Comparison of ENCODE assay signal across 29 mouse cellular contexts in genomic region chr5:151071430-151071829, GRCm38 (mm10).
DNase-seq lines count a peak whose midpoint lies in the region; ATAC-seq and TF ChIP-seq lines count a peak whose summit lies in the region.
"Had no signal": no experiment of that assay in that cellular context is flagged by ENCODE, and none has a peak within 500 bp of the region (broad histone marks: within the 10 kb centered on the region; RNA-seq: fewer than 3 reads in every experiment).

No protein-coding gene starts in this region.

- peak; percentile 6 for DNase-seq in lung, adult 2 months
- DNase-seq in lung, postnatal 25 days (ENCODE audit: low spot score), result no peak
- no peak for DNase-seq in embryonic facial prominence, embryonic 14.5 days (ENCODE audit: low spot score)
- DNase-seq in limb, embryonic 10.5 days (ENCODE audit: low spot score), result no peak
- no peak for DNase-seq in retina, embryonic 14.5 days (ENCODE audit: low spot score)
- DNase-seq in right cerebral cortex, postnatal 10 days (ENCODE audit: low spot score in 2 of 2), result no peak
- DNase-seq: adrenal gland, adult 2 months; adrenal gland, postnatal 36 days; B cell, adult 2 months; cerebellum, adult 2 months; cerebellum, postnatal 14 days; gastrocnemius, postnatal 36 days; heart, postnatal 14 days; kidney, adult 11 months; kidney, postnatal 14 days; liver, postnatal 0 days; lung, postnatal 4 days; midbrain, embryonic 14.5 days; thymus, adult 2 months; thymus, postnatal 36 days had no signal

- H3K27ac ChIP-seq in embryonic facial prominence, embryonic 14.5 days (replicated peaks; ENCODE audit: low read depth, low read length), result no peak overlapping the region
- H3K27ac ChIP-seq in limb, embryonic 10.5 days, result peak overlapping the region; percentile 73; the same call in 1 of the 2 replicates
- H3K27ac ChIP-seq in limb, embryonic 15.5 days, result peak overlapping the region; percentile 8
- H3K27ac ChIP-seq: forebrain, embryonic 13.5 days; hindbrain, embryonic 10.5 days; hindbrain, embryonic 15.5 days; liver, embryonic 12.5 days; neural tube, embryonic 15.5 days had no signal

- H3K4me3 ChIP-seq in lung, adult 2 months (replicated peaks; ENCODE audit: extremely low read depth, low read depth, low read length), result no peak overlapping the region
- H3K4me3 ChIP-seq in embryonic facial prominence, embryonic 14.5 days (ENCODE audit: low read depth, low read length), result no peak overlapping the region
- H3K4me3 ChIP-seq in limb, embryonic 10.5 days, result no peak overlapping the region
- H3K4me3 ChIP-seq in limb, embryonic 15.5 days, result no peak overlapping the region
- H3K4me3 ChIP-seq: forebrain, embryonic 13.5 days; hindbrain, embryonic 10.5 days; hindbrain, embryonic 15.5 days; liver, embryonic 12.5 days; megakaryocyte, embryonic 14.5 days; neural tube, embryonic 15.5 days had no signal

- no peak for TF ChIP-seq POLR2A in lung, adult 2 months (IDR thresholded peaks at IDR 0.05; ENCODE audit: borderline replicate concordance, extremely low read depth, low read depth, low read length)

- no peak overlapping the region for H3K4me2 ChIP-seq in embryonic facial prominence, embryonic 14.5 days (ENCODE audit: low read depth, low read length)
- no peak overlapping the region for H3K4me2 ChIP-seq in limb, embryonic 15.5 days
- H3K4me2 ChIP-seq: forebrain, embryonic 13.5 days; hindbrain, embryonic 15.5 days; liver, embryonic 12.5 days; neural tube, embryonic 15.5 days had no signal

- H3K27me3 ChIP-seq in embryonic facial prominence, embryonic 14.5 days (replicated peaks; ENCODE audit: control insufficient read depth, insufficient read depth, low read length), result no peaks in the 10 kb centered on the region
- no peaks in the 10 kb centered on the region for H3K27me3 ChIP-seq in limb, embryonic 10.5 days (ENCODE audit: low read depth, poor library complexity, severe bottlenecking)
- no peaks in the 10 kb centered on the region for H3K27me3 ChIP-seq in limb, embryonic 15.5 days
- H3K27me3 ChIP-seq: forebrain, embryonic 13.5 days; hindbrain, embryonic 15.5 days; liver, embryonic 12.5 days; megakaryocyte, embryonic 14.5 days; neural tube, embryonic 15.5 days had no signal

- ATAC-seq in embryonic facial prominence, embryonic 14.5 days (ENCODE audit: low read depth), result 0 out of 2 replicates have a peak, but pooled peaks have one; percentile 58
- ATAC-seq in limb, embryonic 15.5 days (ENCODE audit: insufficient number of reproducible peaks, low FRiP score, low TSS enrichment, low read depth), result no peak
- ATAC-seq: activated CD4-positive, CD25-positive, alpha-beta regulatory T cell, adult 4 months; forebrain, embryonic 13.5 days; inflammation-experienced regulatory T-cells, adult 6 months; liver, embryonic 12.5 days; liver, postnatal 0 days had no signal

- no peak overlapping the region for H3K9ac ChIP-seq in embryonic facial prominence, embryonic 14.5 days (ENCODE audit: low read depth, low read length)
- no peak overlapping the region for H3K9ac ChIP-seq in limb, embryonic 15.5 days
- H3K9ac ChIP-seq: forebrain, embryonic 13.5 days; hindbrain, embryonic 15.5 days; liver, embryonic 12.5 days; liver, postnatal 0 days; neural tube, embryonic 15.5 days had no signal

- H3K36me3 ChIP-seq in embryonic facial prominence, embryonic 14.5 days (ENCODE audit: control insufficient read depth, insufficient read depth, low read length), result no peaks in the 10 kb centered on the region
- H3K36me3 ChIP-seq in limb, embryonic 10.5 days, result no peaks in the 10 kb centered on the region
- no peaks in the 10 kb centered on the region for H3K36me3 ChIP-seq in limb, embryonic 15.5 days
- H3K36me3 ChIP-seq: hindbrain, embryonic 10.5 days; hindbrain, embryonic 15.5 days; liver, embryonic 12.5 days; neural tube, embryonic 15.5 days had no signal

- WGBS in lung, adult 2 months, result 39% methylated on average over 6 of the region's 6 CpGs
- WGBS in embryonic facial prominence, embryonic 14.5 days, result 38% methylated on average over 6 of the region's 6 CpGs
- WGBS in limb, embryonic 10.5 days, result 63% methylated on average over 6 of the region's 6 CpGs
- WGBS in limb, embryonic 15.5 days, result 43% methylated on average over 6 of the region's 6 CpGs

- no peak for TF ChIP-seq CTCF in lung, adult 2 months (IDR thresholded peaks at IDR 0.05; ENCODE audit: insufficient read depth, low read length)

- H3K9me3 ChIP-seq in embryonic facial prominence, embryonic 14.5 days (ENCODE audit: control insufficient read depth, low read length), result no peaks in the 10 kb centered on the region
- no peaks in the 10 kb centered on the region for H3K9me3 ChIP-seq in limb, embryonic 10.5 days (replicated peaks)
- H3K9me3 ChIP-seq in limb, embryonic 15.5 days, result no peaks in the 10 kb centered on the region
- H3K9me3 ChIP-seq: forebrain, embryonic 13.5 days; hindbrain, embryonic 10.5 days; hindbrain, embryonic 15.5 days; liver, embryonic 12.5 days; neural tube, embryonic 15.5 days had no signal

- H3K4me1 ChIP-seq in lung, adult 2 months (ENCODE audit: control insufficient read depth, insufficient read depth, low read length), result peaks cover 7% of the 10 kb centered on the region
- peaks cover 18% of the 10 kb centered on the region for H3K4me1 ChIP-seq in embryonic facial prominence, embryonic 14.5 days (ENCODE audit: control insufficient read depth, insufficient read depth, low read length)
- peaks cover 28% of the 10 kb centered on the region for H3K4me1 ChIP-seq in limb, embryonic 10.5 days
- peaks cover 18% of the 10 kb centered on the region for H3K4me1 ChIP-seq in limb, embryonic 15.5 days
- H3K4me1 ChIP-seq: forebrain, embryonic 13.5 days; hindbrain, embryonic 10.5 days; liver, embryonic 12.5 days; megakaryocyte, embryonic 14.5 days; neural tube, embryonic 15.5 days had no signal
